Mouse (Mus musculus) hindbrain, embryonic 12.5 days (tissue): ENCODE measurements at regions not wholly inside any gene's neighbourhood (a gene's known extent, or its start where the extent isn't known, plus 50 kb on each side); places are given as distances from the start of the nearest gene placed in this dataset.

ENCODE experiments used
- ATAC-seq: fragments of 200-750 bp; cut with Nextera tagmentation; 2 replicates; pipeline ENCODE4 v1.8.0; 2017; ENCODE audit warnings: moderate TSS enrichment; ENCODE audit not compliant: low FRiP score
- H3K27ac ChIP-seq: fragments of 300-500 bp; sonication (generic); 2 replicates; pipeline ENCODE4 v1.5.1; 2016; ENCODE audit warnings: mild to moderate bottlenecking
- H3K27me3 ChIP-seq: fragments of 300-500 bp; sonication (generic); 2 replicates; pipeline ENCODE4 v1.6.1; 2016; ENCODE audit warnings: mild to moderate bottlenecking
- H3K36me3 ChIP-seq: fragments of 300-500 bp; sonication (generic); 2 replicates; pipeline ENCODE4 v1.6.1; 2016; ENCODE audit warnings: mild to moderate bottlenecking
- H3K4me1 ChIP-seq: fragments of 300-500 bp; sonication (generic); 2 replicates; pipeline ENCODE4 v1.6.1; 2016
- H3K4me2 ChIP-seq: fragments of 300-500 bp; sonication (generic); replicated peaks from 2 replicates; pipeline ENCODE4 v1.6.1; 2016; ENCODE audit warnings: mild to moderate bottlenecking
- H3K4me3 ChIP-seq: fragments of 300-500 bp; sonication (generic); 2 replicates; pipeline ENCODE4 v1.5.1; 2016; ENCODE audit warnings: mild to moderate bottlenecking
- H3K9ac ChIP-seq: fragments of 300-500 bp; sonication (generic); 2 replicates; pipeline ENCODE4 v1.6.1; 2016; ENCODE audit warnings: mild to moderate bottlenecking, moderate library complexity
- H3K9me3 ChIP-seq: fragments of 300-500 bp; sonication (generic); replicated peaks from 2 replicates; pipeline ENCODE4 v1.6.1; 2016; ENCODE audit warnings: mild to moderate bottlenecking
- WGBS: fragments of 180-500 bp; shearing (Covaris S2); methylation state at CpG from one replicate; pipeline ENCODE4 v1.1.7; 2016; 5-methylcytosine and 5-hydroxymethylcytosine counted together

DNA sequence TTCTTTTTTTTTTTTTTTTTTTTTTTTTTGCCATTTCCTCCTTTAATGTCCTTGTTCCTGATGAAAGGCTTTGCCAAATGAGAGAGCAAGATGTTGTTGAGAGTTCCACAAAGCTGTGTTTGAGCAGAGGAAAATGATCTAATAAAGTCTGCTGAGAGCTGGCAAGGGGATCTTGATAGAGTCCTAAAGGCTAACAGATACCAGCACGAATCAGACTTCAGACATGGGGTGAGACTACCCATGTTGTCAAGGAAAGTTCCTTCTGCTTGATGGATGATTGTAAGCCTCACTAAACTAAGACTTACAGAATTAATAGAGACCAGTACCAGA lies 665.2 kb upstream of the Fam92a start:
- H3K9me3 ChIP-seq: no peaks in the 10 kb centered on the region
- no peak overlapping the region for H3K4me2 ChIP-seq
- no peak overlapping the region for H3K9ac ChIP-seq
- no peak overlapping the region for H3K4me3 ChIP-seq
- ATAC-seq: no peak
- H3K27me3 ChIP-seq: no peaks in the 10 kb centered on the region
- 69% methylated on average over 1 of the region's 1 CpGs for WGBS
- no peaks in the 10 kb centered on the region for H3K36me3 ChIP-seq
- no peaks in the 10 kb centered on the region for H3K4me1 ChIP-seq
- no peak overlapping the region for H3K27ac ChIP-seq

DNA sequence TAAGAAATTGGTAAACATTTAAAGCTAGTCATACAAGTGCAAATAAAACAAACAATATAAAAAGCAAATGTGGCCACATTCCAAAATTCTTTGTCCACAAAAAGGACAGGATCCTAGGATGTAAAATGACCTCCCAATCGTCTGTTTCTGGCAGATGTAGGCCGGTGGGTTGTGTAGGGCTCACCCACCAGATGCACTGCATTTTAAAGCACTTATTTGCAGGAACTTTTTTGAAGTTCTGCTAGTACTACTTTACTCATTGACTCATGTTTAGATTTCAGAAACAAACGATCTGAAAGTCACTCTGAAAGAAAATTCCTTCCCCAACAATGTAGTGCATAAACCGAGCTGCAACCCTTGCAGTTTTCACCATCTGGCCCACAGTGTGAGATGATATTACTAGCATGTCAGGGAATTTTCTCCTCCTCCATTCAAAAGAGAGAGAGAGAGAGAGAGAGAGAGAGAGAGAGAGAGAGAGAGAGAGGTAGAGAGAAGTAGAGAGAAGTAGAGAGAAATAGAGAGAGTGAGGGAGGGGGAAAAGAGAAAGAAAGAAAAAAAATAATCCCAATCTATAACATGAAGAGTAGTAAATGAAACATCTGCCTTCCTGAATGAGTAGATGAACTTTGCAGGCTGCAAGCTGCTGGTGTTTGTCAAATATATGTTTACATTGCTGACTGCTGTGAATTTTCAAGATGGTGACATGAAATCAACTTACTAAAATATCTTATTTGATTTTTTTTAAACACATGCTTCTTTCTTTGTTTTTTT lies 664.7 kb upstream of the Fam92a start:
- Histone ChIP-seq H3K9ac (no peak overlapping the region), H3K9me3 (no peaks in the 10 kb centered on the region), H3K4me2 (no peak overlapping the region), H3K4me1 (no peaks in the 10 kb centered on the region), H3K27me3 (no peaks in the 10 kb centered on the region), H3K27ac (no peak overlapping the region), H3K4me3 (no peak overlapping the region), H3K36me3 (no peaks in the 10 kb centered on the region)
- WGBS: 68% methylated on average over 4 of the region's 4 CpGs
- ATAC-seq: no peak

DNA sequence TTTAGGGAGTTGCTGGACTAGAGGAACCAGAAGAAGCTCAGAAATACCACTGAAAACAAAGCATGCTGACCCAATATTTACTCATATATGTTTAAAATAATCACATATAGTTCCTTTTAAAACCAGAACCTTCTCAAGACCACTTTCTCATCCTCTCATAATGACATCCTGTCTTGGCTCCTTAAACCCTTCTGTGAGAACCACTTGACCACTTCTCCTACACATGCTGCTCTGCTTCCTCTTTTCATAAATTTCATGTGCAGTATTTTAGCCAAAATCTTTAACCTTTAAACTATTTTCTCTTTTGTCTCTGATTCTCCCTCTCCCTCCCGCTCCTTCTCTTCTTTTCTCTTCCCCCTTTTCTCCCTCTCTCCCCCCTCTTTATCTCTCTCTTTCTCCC lies 654.6 kb upstream of the Fam92a start:
- Histone ChIP-seq H3K36me3 (no peaks in the 10 kb centered on the region), H3K4me1 (no peaks in the 10 kb centered on the region), H3K4me3 (no peak overlapping the region), H3K27me3 (no peaks in the 10 kb centered on the region), H3K4me2 (no peak overlapping the region), H3K9ac (no peak overlapping the region), H3K27ac (no peak overlapping the region), H3K9me3 (no peaks in the 10 kb centered on the region; the same call in 1 of the 2 replicates)
- 90% methylated on average over 1 of the region's 1 CpGs for WGBS
- ATAC-seq: no peak

DNA sequence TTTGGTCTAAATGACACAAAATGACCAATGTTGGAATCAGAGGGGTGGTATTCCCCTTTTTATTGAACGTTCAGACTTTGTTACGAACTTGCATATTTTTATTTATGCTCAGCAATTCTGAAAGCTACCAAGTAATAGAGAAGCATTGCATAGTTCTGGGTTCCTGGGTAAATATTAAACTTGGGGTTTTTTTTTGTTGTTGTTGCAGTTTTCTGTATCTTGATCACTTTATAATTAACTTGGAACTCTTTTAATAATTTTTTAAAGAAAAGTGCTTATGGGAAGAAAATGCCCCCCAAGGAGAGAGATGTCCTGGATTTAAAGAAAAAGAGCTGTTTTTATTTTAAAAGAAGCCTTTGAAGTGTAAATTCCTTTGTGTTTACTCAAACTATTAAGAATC lies 642.4 kb upstream of the Fam92a start:
- H3K4me3 ChIP-seq: no peak overlapping the region
- ATAC-seq: no peak
- WGBS: 93% methylated on average over 2 of the region's 2 CpGs
- H3K4me1 ChIP-seq: no peaks in the 10 kb centered on the region
- H3K4me2 ChIP-seq: no peak overlapping the region
- no peaks in the 10 kb centered on the region for H3K36me3 ChIP-seq
- H3K27ac ChIP-seq: no peak overlapping the region
- H3K9me3 ChIP-seq: no peaks in the 10 kb centered on the region
- no peaks in the 10 kb centered on the region for H3K27me3 ChIP-seq
- H3K9ac ChIP-seq: no peak overlapping the region

DNA sequence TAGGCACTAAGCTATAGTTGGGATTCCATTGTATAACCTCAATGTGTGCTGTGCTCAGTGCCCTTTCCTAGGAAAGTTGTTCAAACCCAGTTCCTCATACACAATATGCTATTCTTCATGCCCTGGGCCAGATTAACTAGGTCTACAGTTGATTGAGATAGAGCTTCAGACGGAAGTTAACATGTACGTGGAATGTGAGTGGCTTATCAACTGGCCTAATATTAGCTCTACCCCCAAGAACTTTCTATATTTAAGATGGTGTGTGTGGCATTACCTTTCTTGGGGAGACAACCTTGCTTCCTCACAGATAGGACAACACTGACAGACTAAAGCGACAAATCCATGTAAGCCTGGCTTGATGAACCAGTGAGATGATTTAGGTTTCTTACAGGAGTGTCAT lies 629.4 kb upstream of the Fam92a start:
- no peak overlapping the region for H3K27ac ChIP-seq
- H3K36me3 ChIP-seq: no peaks in the 10 kb centered on the region
- H3K27me3 ChIP-seq: no peaks in the 10 kb centered on the region
- H3K4me3 ChIP-seq: no peak overlapping the region
- no peaks in the 10 kb centered on the region for H3K4me1 ChIP-seq
- ATAC-seq: no peak
- 91% methylated on average over 3 of the region's 3 CpGs for WGBS
- no peak overlapping the region for H3K4me2 ChIP-seq
- no peak overlapping the region for H3K9ac ChIP-seq
- no peaks in the 10 kb centered on the region for H3K9me3 ChIP-seq

DNA sequence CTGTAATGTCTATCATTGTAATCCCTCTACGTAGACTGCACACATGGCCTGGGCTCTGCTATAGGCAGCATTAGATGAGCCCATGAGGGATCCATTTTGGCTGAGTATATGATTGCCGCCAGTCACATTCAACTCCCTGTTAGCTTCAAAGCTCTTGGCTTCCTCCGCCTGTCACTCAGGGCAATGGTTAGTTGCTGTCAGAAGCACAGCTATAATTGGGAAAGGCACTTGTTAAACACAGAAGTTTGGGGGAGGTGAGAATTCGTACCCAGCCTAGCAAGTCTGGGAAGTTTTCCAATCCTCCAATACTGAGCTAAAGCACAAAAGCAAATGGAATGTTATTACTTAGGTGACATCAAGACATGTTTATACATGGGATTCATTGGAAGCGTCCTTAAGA lies 627.7 kb upstream of the Fam92a start:
- no peak for ATAC-seq
- Histone ChIP-seq H3K9me3 (no peaks in the 10 kb centered on the region), H3K27ac (no peak overlapping the region), H3K36me3 (no peaks in the 10 kb centered on the region), H3K4me3 (no peak overlapping the region), H3K27me3 (no peaks in the 10 kb centered on the region), H3K9ac (no peak overlapping the region), H3K4me1 (no peaks in the 10 kb centered on the region), H3K4me2 (no peak overlapping the region)
- WGBS: 76% methylated on average over 5 of the region's 5 CpGs

DNA sequence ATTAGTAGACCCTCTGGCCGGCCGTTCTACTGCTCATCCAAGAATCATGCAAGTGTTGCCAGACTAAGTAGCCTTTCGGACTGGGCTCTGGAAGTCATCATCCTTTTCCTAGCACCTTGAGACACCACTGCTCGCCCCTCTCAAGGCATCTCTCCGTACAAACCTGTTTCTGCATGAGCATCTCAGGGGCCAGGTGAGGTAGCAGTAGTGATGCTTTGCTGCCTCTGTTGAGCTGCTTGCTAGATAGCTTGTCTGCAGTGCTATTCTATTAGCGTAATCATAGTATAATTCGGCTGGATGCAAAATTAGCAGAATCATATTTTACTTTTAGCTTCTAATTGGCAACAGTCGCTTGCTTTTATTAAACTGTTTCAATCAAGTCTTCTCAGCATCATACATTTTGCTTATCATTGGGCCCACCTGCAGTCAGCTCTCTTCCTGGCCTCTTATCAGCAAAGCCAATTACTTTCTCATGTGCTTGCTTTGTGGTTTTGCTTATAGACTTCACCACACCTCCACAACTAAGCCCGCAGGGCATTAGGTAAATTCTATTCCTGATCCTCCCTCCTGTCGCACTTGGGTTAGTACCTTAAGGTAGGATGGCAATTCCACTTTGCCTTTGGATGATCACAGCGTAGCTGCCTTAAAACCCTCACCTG lies 621.1 kb upstream of the Fam92a start:
- 80% methylated on average over 11 of the region's 11 CpGs for WGBS
- ATAC-seq: 0 out of 2 replicates have a peak, but pooled peaks have one; percentile 19
- no peak overlapping the region for H3K4me2 ChIP-seq
- no peak overlapping the region for H3K4me3 ChIP-seq
- no peaks in the 10 kb centered on the region for H3K36me3 ChIP-seq
- H3K27ac ChIP-seq: peak overlapping the region; percentile 41; the same call in 1 of the 2 replicates
- H3K9ac ChIP-seq: no peak overlapping the region
- H3K27me3 ChIP-seq: no peaks in the 10 kb centered on the region
- H3K4me1 ChIP-seq: peaks cover 7% of the 10 kb centered on the region
- H3K9me3 ChIP-seq: no peaks in the 10 kb centered on the region

DNA sequence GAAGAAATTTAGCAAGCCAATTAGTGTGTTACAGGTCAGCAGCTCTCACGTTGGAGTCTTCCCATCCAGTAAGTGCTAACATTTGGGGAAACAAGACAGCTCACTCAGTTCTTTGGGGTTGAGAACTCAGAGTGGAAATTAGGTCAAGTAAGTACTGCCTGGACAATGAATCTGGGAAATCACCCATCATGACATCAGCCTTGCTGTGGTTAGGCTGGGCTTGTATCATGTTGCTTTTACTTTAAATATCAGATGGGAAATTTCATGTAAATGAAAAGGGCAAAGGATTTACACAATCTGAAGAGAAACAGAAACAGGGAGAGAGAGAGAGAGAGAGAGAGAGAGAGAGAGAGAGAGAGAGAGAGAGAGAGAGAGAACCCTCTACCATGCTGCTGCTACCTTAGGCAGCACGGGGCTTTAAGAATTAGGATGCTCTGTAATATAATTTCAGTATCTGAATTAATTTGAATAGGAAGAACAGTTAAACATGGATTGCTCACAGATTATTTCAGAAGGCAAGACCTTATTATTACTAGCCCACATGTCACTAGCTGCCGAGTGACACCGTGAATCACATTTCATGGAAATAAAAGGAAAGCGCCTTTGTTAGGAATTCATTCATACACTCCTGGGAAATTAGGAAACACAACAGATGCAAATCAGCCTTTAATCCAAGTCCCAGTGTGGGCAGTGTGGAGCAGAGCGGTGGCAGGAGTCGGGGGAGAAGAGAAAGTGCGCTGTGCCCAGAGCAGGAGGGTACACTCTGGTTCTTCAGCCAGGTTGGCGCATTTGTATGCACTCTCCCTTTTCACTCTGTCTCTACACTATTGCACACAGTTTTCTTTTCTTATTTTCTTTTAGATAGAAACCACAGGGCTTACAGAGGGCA lies 620.2 kb upstream of the Fam92a start:
- H3K9ac ChIP-seq: no peak overlapping the region
- H3K27me3 ChIP-seq: no peaks in the 10 kb centered on the region
- H3K4me3 ChIP-seq: no peak overlapping the region
- 52% methylated on average over 9 of the region's 9 CpGs for whole genome bisulfite sequencing
- peak; percentile 93 for ATAC-seq
- peak overlapping the region; percentile 41 for H3K27ac ChIP-seq
- H3K4me1 ChIP-seq: peaks cover 7% of the 10 kb centered on the region
- H3K9me3 ChIP-seq: no peaks in the 10 kb centered on the region
- no peaks in the 10 kb centered on the region for H3K36me3 ChIP-seq
- H3K4me2 ChIP-seq: peak overlapping the region; percentile 18; the same call in 1 of the 2 replicates

DNA sequence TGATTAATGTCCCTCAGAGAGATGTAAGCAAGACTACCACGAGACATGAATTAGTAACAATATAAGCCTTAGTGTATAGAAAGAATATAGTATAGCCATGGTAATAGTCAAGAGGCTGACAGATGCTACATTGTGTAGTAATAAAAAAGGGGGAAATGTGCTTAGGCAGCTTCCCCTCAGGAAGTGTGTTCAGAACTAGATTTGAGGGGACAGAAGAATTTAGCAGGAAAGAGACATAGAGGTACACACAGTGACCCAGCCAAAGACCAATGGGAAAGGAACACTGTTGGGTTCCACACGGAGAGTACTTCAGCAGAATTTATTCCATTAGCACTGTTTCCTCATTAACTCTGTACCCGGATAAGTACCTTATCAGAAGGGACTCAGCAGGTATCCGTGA lies 614.0 kb upstream of the Fam92a start:
- no peak overlapping the region for H3K27ac ChIP-seq
- no peak overlapping the region for H3K4me3 ChIP-seq
- H3K27me3 ChIP-seq: no peaks in the 10 kb centered on the region
- H3K4me1 ChIP-seq: peaks cover 11% of the 10 kb centered on the region
- no peak for ATAC-seq
- H3K36me3 ChIP-seq: no peaks in the 10 kb centered on the region
- no peak overlapping the region for H3K9ac ChIP-seq
- 75% methylated on average over 4 of the region's 4 CpGs for WGBS
- H3K9me3 ChIP-seq: no peaks in the 10 kb centered on the region
- no peak overlapping the region for H3K4me2 ChIP-seq

DNA sequence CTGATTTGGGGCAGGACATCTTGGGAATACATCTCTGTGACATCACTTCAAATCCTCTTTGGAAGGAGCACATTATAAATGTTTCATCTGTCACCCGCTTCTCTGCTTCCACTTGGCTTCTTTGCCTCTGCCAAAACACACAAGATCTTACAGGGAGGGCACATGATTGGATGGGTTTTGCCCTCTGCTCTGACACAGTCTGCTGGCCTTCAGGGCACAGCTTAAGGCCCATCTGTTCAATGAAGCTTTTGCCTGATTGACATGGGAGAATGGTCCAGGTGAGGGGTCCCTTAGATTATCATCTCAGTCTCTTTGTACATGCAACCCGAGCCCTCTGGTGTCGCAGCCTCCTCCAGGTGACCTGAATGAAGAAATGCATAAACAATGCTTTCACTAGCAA lies 612.7 kb upstream of the Fam92a start:
- H3K4me2 ChIP-seq: no peak overlapping the region
- no peak overlapping the region for H3K27ac ChIP-seq

DNA sequence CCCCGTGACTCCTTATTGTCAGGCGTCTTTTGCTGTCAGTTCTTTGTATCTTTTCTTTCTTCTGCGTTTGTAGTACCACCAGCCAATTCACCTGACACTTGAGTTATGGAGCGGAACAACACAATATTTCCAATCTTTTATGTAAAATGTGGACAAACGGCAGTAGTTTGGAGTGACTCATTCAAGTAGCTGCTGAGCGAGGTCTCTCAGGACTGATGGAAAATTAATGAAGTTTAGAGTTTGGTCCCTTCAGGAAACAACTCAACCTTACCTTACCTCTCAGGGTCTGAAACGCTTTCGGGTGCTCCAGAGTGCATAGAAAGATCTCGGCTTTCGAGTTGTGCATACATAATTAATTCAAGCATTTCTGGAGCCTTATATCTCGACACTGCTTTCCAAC lies 612.3 kb upstream of the Fam92a start:
- no peak overlapping the region for H3K4me2 ChIP-seq
- no peak overlapping the region for H3K9ac ChIP-seq
- 69% methylated on average over 11 of the region's 11 CpGs for WGBS
- H3K4me3 ChIP-seq: no peak overlapping the region
- H3K4me1 ChIP-seq: peaks cover 11% of the 10 kb centered on the region
- no peaks in the 10 kb centered on the region for H3K36me3 ChIP-seq
- H3K27ac ChIP-seq: no peak overlapping the region
- H3K9me3 ChIP-seq: no peaks in the 10 kb centered on the region
- ATAC-seq: no peak
- H3K27me3 ChIP-seq: no peaks in the 10 kb centered on the region

More for the DNA sequence above, 612.7 kb upstream of the Fam92a start:
- Histone ChIP-seq H3K36me3 (no peaks in the 10 kb centered on the region), H3K9me3 (no peaks in the 10 kb centered on the region), H3K27me3 (no peaks in the 10 kb centered on the region), H3K9ac (no peak overlapping the region), H3K4me3 (no peak overlapping the region), H3K4me1 (peaks cover 11% of the 10 kb centered on the region)
- 81% methylated on average over 3 of the region's 3 CpGs for WGBS
- no peak for ATAC-seq
